In the genomic region with DNA sequence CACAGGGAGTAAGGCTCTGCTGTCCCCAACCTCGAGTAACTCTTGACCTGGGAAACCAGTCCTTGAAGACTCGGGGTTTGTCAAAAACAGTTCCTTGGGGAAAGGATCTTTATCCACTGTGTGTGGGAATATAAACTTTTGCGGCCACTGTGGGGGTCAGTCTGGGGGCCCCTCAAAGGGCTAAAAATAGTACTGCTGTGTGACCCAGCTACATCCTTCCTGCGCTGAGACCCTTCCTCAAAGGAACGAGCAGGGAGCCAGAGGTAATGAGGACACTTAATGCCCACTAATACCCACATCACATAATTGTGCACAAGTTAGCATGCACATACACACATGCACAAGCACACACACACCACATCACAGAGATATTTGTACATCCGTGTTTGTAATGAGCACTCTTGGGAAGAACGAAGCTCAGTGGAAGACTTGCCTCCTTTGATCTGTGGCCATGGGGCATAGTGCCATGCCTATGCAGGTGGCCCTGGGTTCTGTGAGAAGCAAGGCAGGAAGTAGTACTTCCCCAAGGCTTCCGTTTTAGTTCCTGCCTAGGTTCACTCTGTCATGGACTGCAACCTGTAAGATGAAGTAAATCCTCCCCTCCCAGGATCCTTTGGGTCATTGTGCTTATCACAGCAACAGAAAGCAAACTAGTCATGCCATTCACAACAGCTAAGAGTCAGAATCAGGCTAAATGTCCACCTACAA, we compare ENCODE assay signal across 15 mouse cellular contexts. TPM values are rescaled to one million over a fixed set of nuclear protein-coding genes. Genes with fewer than 3 reads are reported as not detected.
A peak's percentile ranks its signal among the peaks of the same experiment; 100 is the strongest.
DNase-seq lines count a peak whose midpoint lies in the region; ATAC-seq lines count a peak whose summit lies in the region.
"Had no signal": no experiment of that assay in that cellular context is flagged by ENCODE, and none has a peak within 500 bp of the region (broad histone marks: within the 10 kb centered on the region; RNA-seq: fewer than 3 reads in every experiment).

No protein-coding gene starts in this region.

- H3K36me3 ChIP-seq in heart, embryonic 16.5 days (ENCODE audit: control insufficient read depth, insufficient read depth), result no peaks in the 10 kb centered on the region
- H3K36me3 ChIP-seq in forebrain, embryonic 14.5 days (ENCODE audit: control insufficient read depth, insufficient read depth, low read length), result no peaks in the 10 kb centered on the region
- H3K36me3 ChIP-seq: forebrain, embryonic 12.5 days; neural tube, embryonic 15.5 days had no signal

- no peaks in the 10 kb centered on the region for H3K27me3 ChIP-seq in heart, embryonic 16.5 days (ENCODE audit: control insufficient read depth, insufficient read depth, low read length)
- no peaks in the 10 kb centered on the region for H3K27me3 ChIP-seq in forebrain, embryonic 14.5 days (replicated peaks; ENCODE audit: control insufficient read depth, insufficient read depth, low read length)
- H3K27me3 ChIP-seq: forebrain, embryonic 12.5 days; neural tube, embryonic 15.5 days had no signal

- no peak overlapping the region for H3K4me2 ChIP-seq in heart, embryonic 16.5 days (ENCODE audit: low read depth, low read length)
- H3K4me2 ChIP-seq in forebrain, embryonic 14.5 days (ENCODE audit: low read length), result no peak overlapping the region
- H3K4me2 ChIP-seq: forebrain, embryonic 12.5 days; midbrain, embryonic 11.5 days; neural tube, embryonic 15.5 days had no signal

- H3K27ac ChIP-seq in heart, embryonic 16.5 days (ENCODE audit: low read length), result no peak overlapping the region
- no peak overlapping the region for H3K27ac ChIP-seq in forebrain, embryonic 14.5 days (ENCODE audit: low read depth, low read length)
- H3K27ac ChIP-seq: forebrain, embryonic 12.5 days; neural tube, embryonic 15.5 days had no signal

- H3K9ac ChIP-seq in heart, embryonic 16.5 days (ENCODE audit: low read length), result no peak overlapping the region
- H3K9ac ChIP-seq in forebrain, embryonic 14.5 days (ENCODE audit: low read length), result no peak overlapping the region
- H3K9ac ChIP-seq: forebrain, embryonic 12.5 days; neural tube, embryonic 15.5 days had no signal

- no peak overlapping the region for H3K4me3 ChIP-seq in heart, embryonic 16.5 days (ENCODE audit: low read length)
- H3K4me3 ChIP-seq in forebrain, embryonic 14.5 days (ENCODE audit: low read depth, low read length), result no peak overlapping the region
- H3K4me3 ChIP-seq: forebrain, embryonic 12.5 days; neural tube, embryonic 15.5 days had no signal

- peak; percentile 46 for ATAC-seq in heart, embryonic 16.5 days (replicated peaks; ENCODE audit: extremely low read depth, insufficient read depth, low FRiP score)
- ATAC-seq in monocyte, adult 5-6 weeks (replicated peaks; ENCODE audit: insufficient number of reproducible peaks, low FRiP score, low TSS enrichment, poor library complexity, severe bottlenecking), result peak; percentile 20; the same call in 1 of the 2 replicates
- no peak for ATAC-seq in frontal cortex, adult (ENCODE audit: low TSS enrichment)
- ATAC-seq in forebrain, embryonic 14.5 days, result no peak

- no peak for DNase-seq in heart, adult 18-20 months
- peak; percentile 51 for DNase-seq in 3T3-L1 (ENCODE audit: low read depth, low spot score)
- DNase-seq in adrenal gland, adult 8-10 months, result peak; percentile 56
- DNase-seq in embryo, embryonic 10.5 days (ENCODE audit: low spot score), result no peak
- DNase-seq in forebrain, embryonic 14.5 days (ENCODE audit: low spot score), result no peak
- DNase-seq: right cerebral cortex, postnatal 4 days had no signal

- H3K4me1 ChIP-seq in heart, embryonic 16.5 days (ENCODE audit: control insufficient read depth, insufficient read depth, low read length), result no peaks in the 10 kb centered on the region
- H3K4me1 ChIP-seq in forebrain, embryonic 14.5 days (ENCODE audit: control insufficient read depth, insufficient read depth, low read length), result no peaks in the 10 kb centered on the region
- H3K4me1 ChIP-seq: forebrain, embryonic 12.5 days; neural tube, embryonic 15.5 days had no signal

- no peaks in the 10 kb centered on the region for H3K9me3 ChIP-seq in heart, embryonic 16.5 days (replicated peaks; ENCODE audit: control insufficient read depth, low read length)
- H3K9me3 ChIP-seq in forebrain, embryonic 14.5 days (replicated peaks; ENCODE audit: control insufficient read depth, low read length), result no peaks in the 10 kb centered on the region
- H3K9me3 ChIP-seq: forebrain, embryonic 12.5 days; neural tube, embryonic 15.5 days had no signal

- WGBS in heart, embryonic 16.5 days, result 52% methylated on average over 8 of the region's 8 CpGs
- WGBS in forebrain, embryonic 14.5 days, result 89% methylated on average over 8 of the region's 8 CpGs

RNA-seq across cellular contexts. Expression of gene A430078G23Rik, which starts 25.5 kb away (rescaled TPM):
- polyA plus RNA-seq in heart, embryonic 16.5 days (2015; fragmentation: Nextera tagmentation; extraction: Ambion mirVana), result 0.84 and 1.6 TPM in 2 replicates
- 1 to 10 TPM in 1 of 2 experiments, under 1 TPM in 1; 0.30 to 2.9 TPM for total RNA-seq in heart, adult 18-20 months (2021)
- total RNA-seq in adrenal gland, adult 8-10 months (2022), result under 1 TPM; 0.23 to 0.83 (median 0.28) TPM
- total RNA-seq in monocyte, adult 5-6 weeks (2017), result 62.9 to 119 TPM (median 81.1 TPM) in 3 replicates
- polyA plus RNA-seq in forebrain, embryonic 14.5 days (2014; fragmentation: Nextera tagmentation; extraction: Ambion mirVana), result 0.28 TPM in 1 of 2 replicates, not detected in the other
- polyA plus RNA-seq: C2C12; hindbrain, embryonic 11.5 days; limb, embryonic 11.5 days; midbrain, embryonic 11.5 days; neural tube, embryonic 15.5 days had no signal

RNA-seq across cellular contexts. Expression of gene Insr, which starts 48.3 kb away (rescaled TPM):
- 60.0 and 65.5 TPM in 2 replicates for polyA plus RNA-seq in heart, embryonic 16.5 days (2015; fragmentation: Nextera tagmentation; extraction: Ambion mirVana)
- 100 to 1,000 TPM; 127 to 137 TPM for total RNA-seq in heart, adult 18-20 months (2021)
- total RNA-seq in adrenal gland, adult 8-10 months (2022), result 100 to 1,000 TPM; 139 to 174 (median 151) TPM
- total RNA-seq in monocyte, adult 5-6 weeks (2017), result 11.7 to 14.2 TPM (median 12.6 TPM) in 3 replicates
- polyA plus RNA-seq in forebrain, embryonic 14.5 days (2014; fragmentation: Nextera tagmentation; extraction: Ambion mirVana), result 33.6 and 50.9 TPM in 2 replicates

Comparison
In these comparisons a context has a peak if more than half of its experiments do, and no peak if none do; other contexts are left out.
1. ATAC-seq: peak in heart, embryonic 16.5 days (single experiment) and monocyte, adult 5-6 weeks (single experiment); none in frontal cortex, adult (single experiment) and forebrain, embryonic 14.5 days (single experiment).
2. DNase-seq: peak in 3T3-L1 (single experiment) and adrenal gland, adult 8-10 months (single experiment); none in heart, adult 18-20 months (0 of 2), embryo, embryonic 10.5 days (single experiment) and forebrain, embryonic 14.5 days (single experiment).
3. RNA of gene A430078G23Rik, which starts 25.5 kb away (total RNA-seq): 62.9 to 119 TPM in monocyte, adult 5-6 weeks; 0.30 to 2.9 TPM in heart, adult 18-20 months and 0.23 to 0.83 TPM in adrenal gland, adult 8-10 months; every median in the first group is over 10 times any median in the second.